Mouse (Mus musculus): ENCODE measurements at regions not wholly inside any gene's neighbourhood (a gene's known extent, or its start where the extent isn't known, plus 50 kb on each side); places are given as distances from the start of the nearest gene placed in this dataset.

GRCm38 (mm10) chr6:143609100-143609499 lies 442.1 kb downstream of the Etnk1 start:
- no peak for DNase-seq (ENCODE audit: extremely low spot score in 1 of 2, low spot score in 1 of 2)

GRCm38 (mm10) chr6:143612966-143613365 lies 445.9 kb downstream of the Etnk1 start:
- DNase-seq (ENCODE audit: extremely low spot score in 1 of 2, low spot score in 1 of 2), result no peak

GRCm38 (mm10) chr6:143614431-143614987 lies 447.5 kb downstream of the Etnk1 start:
- peak in 1 of 2 experiments; percentile 13 for DNase-seq (ENCODE audit: extremely low spot score in 1 of 2, low spot score in 1 of 2)

GRCm38 (mm10) chr6:143615361-143615760 lies 448.3 kb downstream of the Etnk1 start:
- DNase-seq (ENCODE audit: extremely low spot score in 1 of 2, low spot score in 1 of 2), result no peak

- DNase-seq (ENCODE audit: extremely low spot score in 1 of 2, low spot score in 1 of 2), result no peak
These were observed 449.4 kb downstream of the Etnk1 start for GRCm38 (mm10) chr6:143616386-143616785.

- DNase-seq (ENCODE audit: extremely low spot score in 1 of 2, low spot score in 1 of 2), result no peak
These were observed 451.5 kb downstream of the Etnk1 start for GRCm38 (mm10) chr6:143618558-143618957.

GRCm38 (mm10) chr6:143620583-143620982 lies 453.6 kb downstream of the Etnk1 start:
- DNase-seq (ENCODE audit: extremely low spot score in 1 of 2, low spot score in 1 of 2), result no peak

- DNase-seq (ENCODE audit: extremely low spot score in 1 of 2, low spot score in 1 of 2), result peak in 1 of 2 experiments; percentile 24
These were observed 455.1 kb downstream of the Etnk1 start for GRCm38 (mm10) chr6:143622161-143622560.

- no peak for DNase-seq (ENCODE audit: extremely low spot score in 1 of 2, low spot score in 1 of 2)
These were observed 457.9 kb downstream of the Etnk1 start for GRCm38 (mm10) chr6:143624901-143625300.

- no peak for DNase-seq (ENCODE audit: extremely low spot score in 1 of 2, low spot score in 1 of 2)
These were observed 464.6 kb downstream of the Etnk1 start for GRCm38 (mm10) chr6:143631581-143631980.

GRCm38 (mm10) chr6:143633710-143634109 lies 466.7 kb downstream of the Etnk1 start:
- DNase-seq (ENCODE audit: extremely low spot score in 1 of 2, low spot score in 1 of 2), result no peak

GRCm38 (mm10) chr6:143634334-143634733 lies 467.3 kb downstream of the Etnk1 start:
- no peak for DNase-seq (ENCODE audit: extremely low spot score in 1 of 2, low spot score in 1 of 2)

GRCm38 (mm10) chr6:143635043-143635442 lies 468.0 kb downstream of the Etnk1 start:
- DNase-seq (ENCODE audit: extremely low spot score in 1 of 2, low spot score in 1 of 2), result no peak

GRCm38 (mm10) chr6:143640652-143641051 lies 473.6 kb downstream of the Etnk1 start:
- no peak for DNase-seq (ENCODE audit: extremely low spot score in 1 of 2, low spot score in 1 of 2)

- no peak for DNase-seq (ENCODE audit: extremely low spot score in 1 of 2, low spot score in 1 of 2)
These were observed 475.0 kb downstream of the Etnk1 start for GRCm38 (mm10) chr6:143642052-143642451.

GRCm38 (mm10) chr6:143645989-143646388 lies 479.0 kb downstream of the Etnk1 start:
- DNase-seq (ENCODE audit: extremely low spot score in 1 of 2, low spot score in 1 of 2), result no peak

- DNase-seq (ENCODE audit: extremely low spot score in 1 of 2, low spot score in 1 of 2), result no peak
These were observed 481.5 kb downstream of the Etnk1 start for GRCm38 (mm10) chr6:143648501-143648900.

- peak in 1 of 2 experiments; percentile 29 for DNase-seq (ENCODE audit: extremely low spot score in 1 of 2, low spot score in 1 of 2)
These were observed 489.6 kb downstream of the Etnk1 start for GRCm38 (mm10) chr6:143656576-143656975.

- no peak for DNase-seq (ENCODE audit: extremely low spot score in 1 of 2, low spot score in 1 of 2)
These were observed 493.8 kb downstream of the Etnk1 start for GRCm38 (mm10) chr6:143660837-143661236.

- no peak for DNase-seq (ENCODE audit: extremely low spot score in 1 of 2, low spot score in 1 of 2)
These were observed 496.3 kb downstream of the Etnk1 start for GRCm38 (mm10) chr6:143663306-143663705.

GRCm38 (mm10) chr6:143665374-143665773 lies 498.4 kb downstream of the Etnk1 start:
- DNase-seq (ENCODE audit: extremely low spot score in 1 of 2, low spot score in 1 of 2), result peak in 1 of 2 experiments; percentile 16

GRCm38 (mm10) chr6:143668551-143668950 lies 501.5 kb downstream of the Etnk1 start:
- no peak for DNase-seq (ENCODE audit: extremely low spot score in 1 of 2, low spot score in 1 of 2)
